Mouse (Mus musculus) hindbrain, postnatal 0 days (tissue): ENCODE data around the gene Nckap1l. TPM values are rescaled to one million over a fixed set of nuclear protein-coding genes. Genes with fewer than 3 reads are reported as not detected.
A peak's percentile ranks its signal among the peaks of the same experiment; 100 is the strongest.

Source experiments
- ATAC-seq: fragments of 200-750 bp; cut with Nextera tagmentation; 2 replicates; pipeline ENCODE4 v1.8.0; 2017; ENCODE audit warnings: mild to moderate bottlenecking, moderate TSS enrichment, moderate library complexity
- DNase-seq: peaks from one replicate; pipeline ENCODE4 v3.0.0-alpha.2; 2015; ENCODE audit warnings: low spot score
- H3K27ac ChIP-seq: fragments of 300-500 bp; sonication (generic); 2 replicates; pipeline ENCODE4 v1.5.1; 2014; ENCODE audit warnings: mild to moderate bottlenecking
- H3K27me3 ChIP-seq: fragments of 300-500 bp; sonication (generic); 2 replicates; pipeline ENCODE4 v1.6.1; 2014; ENCODE audit warnings: low read length, mixed read lengths; ENCODE audit not compliant: insufficient read depth
- H3K36me3 ChIP-seq: fragments of 300-500 bp; sonication (generic); 2 replicates; pipeline ENCODE4 v1.6.1; 2014; ENCODE audit warnings: low read length, mixed read lengths; ENCODE audit not compliant: insufficient read depth
- H3K4me1 ChIP-seq: fragments of 300-500 bp; sonication (generic); 2 replicates; pipeline ENCODE4 v1.6.1; 2014; ENCODE audit warnings: antibody characterized with exemption, low read length, mixed read lengths; ENCODE audit not compliant: insufficient read depth
- H3K4me2 ChIP-seq: fragments of 300-500 bp; sonication (generic); 2 replicates; pipeline ENCODE4 v1.6.1; 2014; ENCODE audit warnings: low read depth, mild to moderate bottlenecking, low read length, moderate library complexity, mixed read lengths
- H3K4me3 ChIP-seq: fragments of 300-500 bp; sonication (generic); 2 replicates; pipeline ENCODE4 v1.5.1; 2014; ENCODE audit warnings: low read length
- H3K9ac ChIP-seq: fragments of 300-500 bp; sonication (generic); replicated peaks from 2 replicates; pipeline ENCODE4 v1.6.1; 2014; ENCODE audit warnings: mild to moderate bottlenecking, low read length, moderate library complexity, mixed read lengths
- H3K9me3 ChIP-seq: fragments of 300-500 bp; sonication (generic); 2 replicates; pipeline ENCODE4 v1.6.1; 2016; ENCODE audit warnings: low read length, mixed read lengths
- CTCF ChIP-seq: IDR thresholded peaks from 2 replicates; pipeline ENCODE4 v1.5.1; 2016; ENCODE audit warnings: antibody characterized with exemption, control low read depth, low read depth
- WGBS: fragments of 180-500 bp; shearing (Covaris S2); extraction: QIAGEN DNeasy Blood & Tissue Kit; methylation state at CpG from one replicate; pipeline ENCODE4 v1.1.7; 2014; 5-methylcytosine and 5-hydroxymethylcytosine counted together
- polyA plus RNA-seq: library from polyadenylated mRNA; unstranded; fragments of >200 nt; fragmentation: Nextera tagmentation; extraction: Ambion mirVana; gene quantifications from 2 replicates; pipeline ENCODE4 v1.2.1, GENCODE M21; 2015
- total RNA-seq: library from RNA; depleted of rRNA; stranded (reverse); fragments of >200 nt; gene quantifications from 2 replicates; pipeline ENCODE4 v1.2.3, GENCODE M21; 2014

Gene Nckap1l
- total and polyA plus RNA-seq, 2 experiments from 2014 or later: 2.5 to 5.5 TPM

DNA sequence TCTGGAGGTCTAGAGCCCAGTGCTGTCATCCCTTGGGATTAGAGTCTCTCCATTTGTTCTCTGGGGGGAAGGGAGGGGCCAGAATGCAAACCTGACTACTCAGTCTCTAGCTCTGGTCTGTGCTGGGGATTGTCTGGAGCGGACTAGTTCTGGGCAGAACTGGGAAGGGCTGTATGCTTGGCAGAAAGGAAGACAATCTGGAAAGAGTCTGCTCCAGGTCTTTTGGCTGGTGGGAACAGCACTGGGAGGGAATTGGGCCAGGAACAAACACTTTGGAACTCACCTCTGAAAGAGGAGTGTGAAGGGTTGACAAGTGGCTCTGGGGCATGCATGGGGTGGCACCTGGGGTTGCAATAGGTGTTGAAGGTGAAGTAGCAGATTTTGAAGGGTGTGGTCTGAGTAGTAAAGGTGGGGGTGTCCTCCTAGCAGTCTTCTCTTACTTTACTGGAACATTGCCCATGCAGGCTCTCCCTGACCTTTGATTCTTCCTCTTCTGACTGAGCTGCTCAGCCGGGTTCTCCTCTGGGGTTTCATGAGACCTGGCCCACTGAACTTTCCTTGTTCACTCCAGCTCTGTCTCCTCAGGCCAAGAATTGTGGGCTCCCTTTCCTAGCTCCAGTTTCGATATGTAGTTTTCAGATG is 69.0 kb downstream of the Nckap1l start:
- ATAC-seq (peak; percentile 27; the same call in 1 of the 2 replicates), DNase-seq (no peak)
- no peaks in the 10 kb centered on the region for H3K27me3 ChIP-seq
- peaks cover 32% of the 10 kb centered on the region for H3K4me1 ChIP-seq
- WGBS: 47% methylated on average over 3 of the region's 3 CpGs
- H3K9me3 ChIP-seq: no peaks in the 10 kb centered on the region
- H3K4me2 ChIP-seq: no peak overlapping the region
- H3K36me3 ChIP-seq: peaks cover 25% of the 10 kb centered on the region; the same call in 1 of the 2 replicates
- H3K4me3 ChIP-seq: no peak overlapping the region
- TF ChIP-seq CTCF: no peak
- peak overlapping the region; percentile 58 for H3K27ac ChIP-seq
- H3K9ac ChIP-seq: no peak overlapping the region

DNA sequence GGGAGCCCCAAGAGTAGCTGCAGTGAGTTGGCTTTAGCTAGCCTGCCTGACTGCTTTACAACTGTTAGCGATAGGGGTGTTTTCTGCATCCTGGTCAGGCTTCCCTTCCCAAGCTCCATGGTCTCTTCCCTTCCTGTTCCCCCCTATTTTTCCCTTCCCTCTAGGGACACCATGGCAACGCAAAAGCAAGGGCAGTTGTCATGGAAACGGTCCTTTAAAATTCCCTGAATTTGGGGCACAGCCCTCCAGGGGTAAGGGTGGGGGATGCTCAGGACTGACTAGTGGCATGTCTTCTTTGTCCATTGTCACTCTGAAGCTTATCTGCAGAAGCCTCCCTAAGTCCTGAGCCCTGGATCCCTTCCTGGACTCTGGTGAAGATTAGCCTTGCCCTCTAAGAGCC is 69.6 kb downstream of the Nckap1l start:
- DNase-seq (peak; percentile 60), ATAC-seq (0 out of 2 replicates have a peak, but pooled peaks have one; percentile 27)
- Histone ChIP-seq H3K27ac (peak overlapping the region; percentile 32; the same call in 1 of the 2 replicates), H3K36me3 (peaks cover 28% of the 10 kb centered on the region; the same call in 1 of the 2 replicates), H3K4me3 (no peak overlapping the region), H3K9ac (no peak overlapping the region), H3K27me3 (no peaks in the 10 kb centered on the region), H3K4me1 (peaks cover 26% of the 10 kb centered on the region), H3K9me3 (no peaks in the 10 kb centered on the region), H3K4me2 (no peak overlapping the region)
- TF ChIP-seq CTCF: no peak
- WGBS: 25% methylated on average over 3 of the region's 3 CpGs

DNA sequence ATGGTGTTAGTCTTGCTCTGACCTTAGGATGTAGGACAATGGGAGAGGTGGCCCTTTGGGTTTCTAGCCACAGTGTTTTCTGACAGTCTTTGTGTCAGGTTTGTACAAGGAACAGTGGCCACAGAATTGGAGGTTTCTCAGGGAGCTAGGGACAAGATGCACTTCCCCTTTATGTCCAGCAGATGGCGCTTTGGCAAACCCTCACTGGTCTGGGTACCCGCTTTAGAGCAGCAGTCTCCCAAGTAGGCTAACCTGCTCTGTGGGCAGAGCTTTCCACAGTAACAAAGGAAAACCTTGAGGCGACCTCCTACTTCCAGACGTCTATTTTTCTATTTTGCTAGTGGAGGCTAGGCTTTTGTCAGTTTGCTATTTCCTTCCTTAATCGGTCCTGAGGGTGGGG is 76.8 kb downstream of the Nckap1l start:
- Histone ChIP-seq H3K9ac (0 out of 2 replicates have a peak overlapping the region, but pooled peaks have one; percentile 17), H3K27me3 (no peaks in the 10 kb centered on the region), H3K27ac (peak overlapping the region; percentile 62; the same call in 1 of the 2 replicates), H3K9me3 (no peaks in the 10 kb centered on the region), H3K36me3 (peaks cover 25% of the 10 kb centered on the region; the same call in 1 of the 2 replicates), H3K4me3 (no peak overlapping the region), H3K4me1 (no peaks in the 10 kb centered on the region), H3K4me2 (no peak overlapping the region)
- WGBS: 3% methylated on average over 5 of the region's 5 CpGs
- ATAC-seq (peak; percentile 86), DNase-seq (peak; percentile 90)
- peak; percentile 98 for TF ChIP-seq CTCF

GRCm38 (mm10) chr15:103534054-103534620 is 80.5 kb downstream of the Nckap1l start:
- Histone ChIP-seq H3K27me3 (no peaks in the 10 kb centered on the region), H3K27ac (no peak overlapping the region), H3K36me3 (peaks cover 3% of the 10 kb centered on the region; the same call in 1 of the 2 replicates), H3K4me2 (no peak overlapping the region), H3K4me1 (no peaks in the 10 kb centered on the region), H3K9ac (no peak overlapping the region), H3K4me3 (no peak overlapping the region), H3K9me3 (no peaks in the 10 kb centered on the region)
- TF ChIP-seq CTCF: no peak
- DNase-seq: no peak
- WGBS: 93% methylated on average over 7 of the region's 7 CpGs
- no peak for ATAC-seq

DNA sequence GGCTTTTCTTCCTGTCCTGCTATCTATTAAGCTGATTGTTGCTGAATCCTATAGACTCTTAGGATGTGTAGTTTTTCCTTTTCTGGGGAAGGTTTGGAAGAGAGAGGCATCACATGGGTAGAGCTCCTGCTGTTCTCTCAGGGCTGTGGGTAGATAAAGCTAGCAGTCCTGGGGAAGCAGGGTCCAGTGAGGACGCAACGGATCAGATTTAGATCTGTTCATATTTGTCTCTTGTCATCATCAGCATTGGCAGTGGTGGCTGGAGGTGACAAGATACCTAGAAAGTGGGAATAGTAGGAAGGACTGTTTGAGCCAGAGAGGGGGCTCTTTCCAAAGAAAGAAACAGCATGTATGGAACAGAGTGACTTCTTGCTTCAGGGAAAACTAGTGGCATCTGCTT is 81.4 kb downstream of the Nckap1l start:
- no peak overlapping the region for H3K27ac ChIP-seq
- H3K4me1 ChIP-seq: no peaks in the 10 kb centered on the region
- 74% methylated on average over 2 of the region's 2 CpGs for WGBS
- no peak for TF ChIP-seq CTCF
- no peaks in the 10 kb centered on the region for H3K27me3 ChIP-seq
- no peaks in the 10 kb centered on the region for H3K9me3 ChIP-seq
- H3K4me2 ChIP-seq: no peak overlapping the region
- H3K9ac ChIP-seq: no peak overlapping the region
- H3K36me3 ChIP-seq: no peaks in the 10 kb centered on the region; the same call in 1 of the 2 replicates
- DNase-seq (no peak), ATAC-seq (no peak)
- no peak overlapping the region for H3K4me3 ChIP-seq

- Histone ChIP-seq H3K4me1 (no peaks in the 10 kb centered on the region), H3K4me2 (no peak overlapping the region), H3K27ac (no peak overlapping the region), H3K27me3 (no peaks in the 10 kb centered on the region), H3K9me3 (no peaks in the 10 kb centered on the region), H3K36me3 (no peaks in the 10 kb centered on the region; the same call in 1 of the 2 replicates), H3K9ac (no peak overlapping the region), H3K4me3 (no peak overlapping the region)
- no peak for DNase-seq
- WGBS: 47% methylated on average over 1 of the region's 1 CpGs
- no peak for TF ChIP-seq CTCF
- no peak for ATAC-seq
These were observed 82.2 kb downstream of the Nckap1l start for GRCm38 (mm10) chr15:103535786-103536185.

DNA sequence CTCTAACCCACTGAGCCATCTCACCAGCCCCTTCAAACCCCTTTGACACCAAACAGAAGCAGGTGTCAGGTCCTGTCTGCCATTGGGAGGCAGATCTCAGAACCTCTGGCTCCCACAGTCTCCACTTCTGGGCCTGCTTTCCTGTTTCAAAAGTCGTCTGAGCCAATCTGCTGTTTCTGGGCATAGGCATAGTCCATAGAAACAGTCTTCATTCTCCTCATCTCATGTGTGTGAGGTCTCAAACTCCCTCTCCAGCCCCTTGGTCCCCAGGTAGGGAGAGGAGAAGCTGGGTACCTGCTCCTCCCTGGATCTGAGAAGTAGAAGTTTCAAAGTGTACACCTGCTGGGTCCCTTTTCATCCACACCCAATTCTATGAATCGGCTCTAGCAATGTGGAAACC is 82.9 kb downstream of the Nckap1l start:
- Histone ChIP-seq H3K27ac (peak overlapping the region; percentile 86), H3K36me3 (no peaks in the 10 kb centered on the region; the same call in 1 of the 2 replicates), H3K9me3 (no peaks in the 10 kb centered on the region), H3K4me2 (peak overlapping the region; percentile 90), H3K4me3 (peak overlapping the region; percentile 86), H3K9ac (peak overlapping the region; percentile 72), H3K27me3 (no peaks in the 10 kb centered on the region), H3K4me1 (no peaks in the 10 kb centered on the region)
- ATAC-seq: no peak
- no peak for DNase-seq
- WGBS: 16% methylated on average over 2 of the region's 2 CpGs
- no peak for TF ChIP-seq CTCF
